Mouse (Mus musculus) stomach, postnatal 0 days (tissue): Measurements from ENCODE around the gene Tuba3a.

ENCODE experiments used
- CTCF ChIP-seq: IDR thresholded peaks from 2 replicates; pipeline ENCODE4 v1.5.1; 2016; ENCODE audit warnings: antibody characterized with exemption, low read depth, mild to moderate bottlenecking, moderate library complexity
- EP300 ChIP-seq: optimal IDR thresholded peaks from 2 replicates; pipeline ENCODE3; 2016; ENCODE audit warnings: antibody characterized with exemption

DNA sequence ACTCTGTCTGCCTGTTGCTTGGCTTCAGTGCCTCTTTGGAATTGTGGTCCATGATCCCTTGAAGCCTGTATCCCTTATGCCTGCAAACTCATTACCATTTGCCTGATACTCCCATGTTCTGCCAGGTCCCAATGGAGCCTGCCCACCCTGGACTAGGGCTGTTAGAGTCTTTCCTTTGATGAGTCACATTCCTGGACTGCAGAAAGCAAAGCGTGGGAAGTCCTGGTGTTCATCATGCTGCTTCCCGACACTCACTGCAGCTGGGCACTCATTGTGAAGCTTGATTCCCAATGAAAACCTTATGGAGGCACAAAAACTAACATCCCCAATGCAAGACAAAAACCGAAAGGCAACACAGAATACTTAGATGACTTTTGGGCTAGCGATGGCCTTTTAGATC lies 5.5 kb upstream of the Tuba3a start:
- TF ChIP-seq CTCF, result no peak
- TF ChIP-seq EP300, result no peak
